Mouse (Mus musculus): ENCODE data around the gene Dpf1. TPM values are rescaled to one million over a fixed set of nuclear protein-coding genes. Genes with fewer than 3 reads are reported as not detected.

Dpf1 gene
- polyA plus RNA-seq, 1 experiment: 0.06 TPM

GRCm38 (mm10) chr7:29302641-29303040, 1.1 kb upstream of the Dpf1 start:
- Histone ChIP-seq H3K27me3 (ENCODE audit: control insufficient read depth, insufficient read depth, low read length) (peaks cover 18% of the 10 kb centered on the region), H3K4me1 (ENCODE audit: control insufficient read depth, insufficient read depth, insufficient read length) (peaks cover 5% of the 10 kb centered on the region), H3K27ac (ENCODE audit: insufficient read depth, low read length) (no peak overlapping the region), H3K36me3 (ENCODE audit: control insufficient read depth, insufficient read depth, low read length) (no peaks in the 10 kb centered on the region), H3K4me3 (ENCODE audit: extremely low read depth, insufficient read depth, insufficient read length) (no peak overlapping the region)
- DNase-seq (ENCODE audit: low read depth in 1 of 2, low spot score in 2 of 2): no peak
- WGBS: 69% methylated on average over 7 of the region's 7 CpGs
- no peak for TF ChIP-seq CTCF (IDR thresholded peaks at IDR 0.05; ENCODE audit: extremely low read depth, insufficient read depth, insufficient read length, insufficient replicate concordance)
- no peak for TF ChIP-seq POLR2A (IDR thresholded peaks at IDR 0.05; ENCODE audit: low read depth, low read length)

GRCm38 (mm10) chr7:29304463-29305262, 912 bp downstream of the Dpf1 start:
- Histone ChIP-seq H3K4me1 (ENCODE audit: control insufficient read depth, insufficient read depth, insufficient read length) (peaks cover 10% of the 10 kb centered on the region), H3K4me3 (ENCODE audit: extremely low read depth, insufficient read depth, insufficient read length) (no peak overlapping the region), H3K36me3 (ENCODE audit: control insufficient read depth, insufficient read depth, low read length) (no peaks in the 10 kb centered on the region), H3K27me3 (ENCODE audit: control insufficient read depth, insufficient read depth, low read length) (peaks cover 24% of the 10 kb centered on the region), H3K27ac (ENCODE audit: insufficient read depth, low read length) (no peak overlapping the region)
- TF ChIP-seq POLR2A (IDR thresholded peaks at IDR 0.05; ENCODE audit: low read depth, low read length): no peak
- DNase-seq (ENCODE audit: low read depth in 1 of 2, low spot score in 2 of 2): no peak
- WGBS: 5% methylated on average over 48 of the region's 48 CpGs

GRCm38 (mm10) chr7:29305263-29305988, 1.7 kb downstream of the Dpf1 start:
- TF ChIP-seq CTCF (IDR thresholded peaks at IDR 0.05; ENCODE audit: extremely low read depth, insufficient read depth, insufficient read length, insufficient replicate concordance): no peak
- 63% methylated on average over 9 of the region's 9 CpGs for WGBS
- Histone ChIP-seq H3K27ac (ENCODE audit: insufficient read depth, low read length) (no peak overlapping the region), H3K27me3 (ENCODE audit: control insufficient read depth, insufficient read depth, low read length) (peaks cover 24% of the 10 kb centered on the region), H3K36me3 (ENCODE audit: control insufficient read depth, insufficient read depth, low read length) (no peaks in the 10 kb centered on the region), H3K4me3 (ENCODE audit: extremely low read depth, insufficient read depth, insufficient read length) (no peak overlapping the region), H3K4me1 (ENCODE audit: control insufficient read depth, insufficient read depth, insufficient read length) (peaks cover 10% of the 10 kb centered on the region)
- DNase-seq (ENCODE audit: low read depth in 1 of 2, low spot score in 2 of 2): no peak

- 82% methylated on average over 7 of the region's 7 CpGs for WGBS
- peaks cover 24% of the 10 kb centered on the region for H3K27me3 ChIP-seq (ENCODE audit: control insufficient read depth, insufficient read depth, low read length)
- H3K36me3 ChIP-seq (ENCODE audit: control insufficient read depth, insufficient read depth, low read length): no peaks in the 10 kb centered on the region
- H3K4me1 ChIP-seq (ENCODE audit: control insufficient read depth, insufficient read depth, insufficient read length): peaks cover 10% of the 10 kb centered on the region
- no peak for TF ChIP-seq CTCF (IDR thresholded peaks at IDR 0.05; ENCODE audit: extremely low read depth, insufficient read depth, insufficient read length, insufficient replicate concordance)
- no peak for TF ChIP-seq POLR2A (IDR thresholded peaks at IDR 0.05; ENCODE audit: low read depth, low read length)
- H3K27ac ChIP-seq (ENCODE audit: insufficient read depth, low read length): no peak overlapping the region
- no peak for DNase-seq (ENCODE audit: low read depth in 1 of 2, low spot score in 2 of 2)
- H3K4me3 ChIP-seq (ENCODE audit: extremely low read depth, insufficient read depth, insufficient read length): no peak overlapping the region
Observed at GRCm38 (mm10) chr7:29306108-29306507, 2.4 kb downstream of the Dpf1 start.

- DNase-seq (ENCODE audit: low read depth in 1 of 2, low spot score in 2 of 2): no peak
Observed at GRCm38 (mm10) chr7:29306619-29307018, 2.9 kb downstream of the Dpf1 start.

GRCm38 (mm10) chr7:29307350-29308104, 3.8 kb downstream of the Dpf1 start:
- TF ChIP-seq POLR2A (IDR thresholded peaks at IDR 0.05; ENCODE audit: low read depth, low read length): no peak
- TF ChIP-seq CTCF (IDR thresholded peaks at IDR 0.05; ENCODE audit: extremely low read depth, insufficient read depth, insufficient read length, insufficient replicate concordance): no peak
- peaks cover 10% of the 10 kb centered on the region for H3K4me1 ChIP-seq (ENCODE audit: control insufficient read depth, insufficient read depth, insufficient read length)
- H3K27me3 ChIP-seq (ENCODE audit: control insufficient read depth, insufficient read depth, low read length): peaks cover 24% of the 10 kb centered on the region
- no peak overlapping the region for H3K27ac ChIP-seq (ENCODE audit: insufficient read depth, low read length)
- WGBS: 1% methylated on average over 41 of the region's 42 CpGs
- no peaks in the 10 kb centered on the region for H3K36me3 ChIP-seq (ENCODE audit: control insufficient read depth, insufficient read depth, low read length)
- peak overlapping the region; percentile 40 for H3K4me3 ChIP-seq (ENCODE audit: extremely low read depth, insufficient read depth, insufficient read length)
- peak in 1 of 2 experiments; percentile 65 for DNase-seq (ENCODE audit: low read depth in 1 of 2, low spot score in 2 of 2)

More at GRCm38 (mm10) chr7:29306619-29307018, 2.9 kb downstream of the Dpf1 start:
- peaks cover 10% of the 10 kb centered on the region for H3K4me1 ChIP-seq (ENCODE audit: control insufficient read depth, insufficient read depth, insufficient read length)
- TF ChIP-seq POLR2A (IDR thresholded peaks at IDR 0.05; ENCODE audit: low read depth, low read length): no peak
- TF ChIP-seq CTCF (IDR thresholded peaks at IDR 0.05; ENCODE audit: extremely low read depth, insufficient read depth, insufficient read length, insufficient replicate concordance): no peak
- H3K27ac ChIP-seq (ENCODE audit: insufficient read depth, low read length): no peak overlapping the region
- H3K36me3 ChIP-seq (ENCODE audit: control insufficient read depth, insufficient read depth, low read length): no peaks in the 10 kb centered on the region
- 36% methylated on average over 7 of the region's 7 CpGs for WGBS
- H3K27me3 ChIP-seq (ENCODE audit: control insufficient read depth, insufficient read depth, low read length): peaks cover 24% of the 10 kb centered on the region
- H3K4me3 ChIP-seq (ENCODE audit: extremely low read depth, insufficient read depth, insufficient read length): no peak overlapping the region

Data from spleen, adult 2 months (tissue).